Mouse (Mus musculus) kidney, embryonic 14.5 days (tissue): ENCODE measurements around the gene Tlx2. TPM values are rescaled to one million over a fixed set of nuclear protein-coding genes. Genes with fewer than 3 reads are reported as not detected.

ENCODE experiments used
- ATAC-seq: fragments of 200-750 bp; cut with Nextera tagmentation; 2 replicates; pipeline ENCODE4 v1.8.0; 2017; ENCODE audit warnings: moderate number of reproducible peaks, mild to moderate bottlenecking, moderate TSS enrichment, moderate library complexity; ENCODE audit not compliant: low FRiP score, low TSS enrichment
- H3K27ac ChIP-seq: fragments of 300-500 bp; sonication (generic); 2 replicates; pipeline ENCODE4 v1.5.1; 2014; ENCODE audit warnings: low read depth, mild to moderate bottlenecking, low read length, moderate library complexity, mixed read lengths
- H3K27me3 ChIP-seq: fragments of 300-500 bp; sonication (generic); 2 replicates; pipeline ENCODE4 v1.6.1; 2014; ENCODE audit warnings: mild to moderate bottlenecking, low read length; ENCODE audit not compliant: control insufficient read depth, insufficient read depth
- H3K36me3 ChIP-seq: fragments of 300-500 bp; sonication (generic); 2 replicates; pipeline ENCODE4 v1.6.1; 2014; ENCODE audit warnings: low read length, mixed read lengths; ENCODE audit not compliant: control insufficient read depth, insufficient read depth
- H3K4me1 ChIP-seq: fragments of 300-500 bp; sonication (generic); 2 replicates; pipeline ENCODE4 v1.6.1; 2014; ENCODE audit warnings: low read length, mixed read lengths; ENCODE audit not compliant: control insufficient read depth, insufficient read depth
- H3K4me2 ChIP-seq: fragments of 300-500 bp; sonication (generic); replicated peaks from 2 replicates; pipeline ENCODE4 v1.6.1; 2014; ENCODE audit warnings: low read depth, mild to moderate bottlenecking, low read length
- H3K4me3 ChIP-seq: fragments of 300-500 bp; sonication (generic); 2 replicates; pipeline ENCODE4 v1.5.1; 2014; ENCODE audit warnings: mild to moderate bottlenecking, low read length
- H3K9ac ChIP-seq: fragments of 300-500 bp; sonication (generic); 2 replicates; pipeline ENCODE4 v1.6.1; 2014; ENCODE audit warnings: low read depth, mild to moderate bottlenecking, low read length, moderate library complexity
- H3K9me3 ChIP-seq: fragments of 300-500 bp; sonication (generic); 2 replicates; pipeline ENCODE4 v1.6.1; 2016; ENCODE audit warnings: low read length; ENCODE audit not compliant: control insufficient read depth
- WGBS: fragments of 180-500 bp; shearing (Covaris S2); extraction: QIAGEN DNeasy Blood & Tissue Kit; methylation state at CpG from one replicate; pipeline ENCODE4 v1.1.7; 2014; 5-methylcytosine and 5-hydroxymethylcytosine counted together
- polyA plus RNA-seq: library from polyadenylated mRNA; unstranded; fragments of >200 nt; fragmentation: Nextera tagmentation; extraction: Ambion mirVana; gene quantifications from 2 replicates; pipeline ENCODE4 v1.2.1, GENCODE M21; 2014

The Tlx2 gene
- polyA plus RNA-seq = not detected in 2 replicates

DNA sequence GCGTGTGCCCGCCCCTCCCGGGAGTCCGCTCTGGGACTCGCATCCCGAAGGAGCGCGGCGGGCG, at the start of gene Tlx2:
Tlx2 (minus strand) TSS at position 47 of the 64 bp plus-strand sequence.
- H3K4me2 ChIP-seq = peak within 1 kb of the TSS; percentile 43
- no peaks in the 10 kb centered on the region for H3K9me3 ChIP-seq
- 0 out of 2 replicates have a peak within 1 kb of the TSS, but pooled peaks have one; percentile 18 for H3K9ac ChIP-seq
- H3K36me3 ChIP-seq = no peaks in the 10 kb centered on the region
- H3K27ac ChIP-seq = no peak within 1 kb of the TSS
- 1% methylated on average over 10 of the region's 10 CpGs for WGBS
- peaks cover 14% of the 10 kb centered on the region for H3K4me1 ChIP-seq
- H3K4me3 ChIP-seq = peak within 1 kb of the TSS; percentile 33
- ATAC-seq = no peak
- H3K27me3 ChIP-seq = peaks cover 93% of the 10 kb centered on the region

DNA sequence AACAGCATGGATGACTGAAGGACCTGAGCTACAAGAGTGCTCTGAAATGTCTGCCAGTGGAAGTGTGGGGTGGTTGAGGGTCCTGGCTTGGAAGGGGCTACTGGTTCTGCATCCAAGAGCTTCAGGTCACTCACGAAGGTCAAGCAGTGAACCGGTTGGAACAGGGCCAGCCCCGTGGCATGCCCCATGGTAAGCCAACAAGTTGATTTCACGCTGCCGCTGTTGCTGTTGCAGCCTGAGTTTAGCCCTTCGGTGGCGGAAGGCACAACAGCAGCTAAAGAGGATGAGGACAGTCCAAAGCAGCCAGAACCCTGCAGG, 49.6 kb upstream of the Tlx2 start:
- peaks cover 44% of the 10 kb centered on the region for H3K4me1 ChIP-seq
- 79% methylated on average over 7 of the region's 7 CpGs for WGBS
- H3K27ac ChIP-seq = 0 out of 2 replicates have a peak overlapping the region, but pooled peaks have one; percentile 94
- H3K9ac ChIP-seq = 0 out of 2 replicates have a peak overlapping the region, but pooled peaks have one; percentile 76
- H3K4me3 ChIP-seq = peak overlapping the region; percentile 70; the same call in 1 of the 2 replicates
- ATAC-seq = no peak
- no peaks in the 10 kb centered on the region for H3K27me3 ChIP-seq
- peaks cover 32% of the 10 kb centered on the region for H3K36me3 ChIP-seq
- H3K9me3 ChIP-seq = no peaks in the 10 kb centered on the region
- H3K4me2 ChIP-seq = peak overlapping the region; percentile 68

DNA sequence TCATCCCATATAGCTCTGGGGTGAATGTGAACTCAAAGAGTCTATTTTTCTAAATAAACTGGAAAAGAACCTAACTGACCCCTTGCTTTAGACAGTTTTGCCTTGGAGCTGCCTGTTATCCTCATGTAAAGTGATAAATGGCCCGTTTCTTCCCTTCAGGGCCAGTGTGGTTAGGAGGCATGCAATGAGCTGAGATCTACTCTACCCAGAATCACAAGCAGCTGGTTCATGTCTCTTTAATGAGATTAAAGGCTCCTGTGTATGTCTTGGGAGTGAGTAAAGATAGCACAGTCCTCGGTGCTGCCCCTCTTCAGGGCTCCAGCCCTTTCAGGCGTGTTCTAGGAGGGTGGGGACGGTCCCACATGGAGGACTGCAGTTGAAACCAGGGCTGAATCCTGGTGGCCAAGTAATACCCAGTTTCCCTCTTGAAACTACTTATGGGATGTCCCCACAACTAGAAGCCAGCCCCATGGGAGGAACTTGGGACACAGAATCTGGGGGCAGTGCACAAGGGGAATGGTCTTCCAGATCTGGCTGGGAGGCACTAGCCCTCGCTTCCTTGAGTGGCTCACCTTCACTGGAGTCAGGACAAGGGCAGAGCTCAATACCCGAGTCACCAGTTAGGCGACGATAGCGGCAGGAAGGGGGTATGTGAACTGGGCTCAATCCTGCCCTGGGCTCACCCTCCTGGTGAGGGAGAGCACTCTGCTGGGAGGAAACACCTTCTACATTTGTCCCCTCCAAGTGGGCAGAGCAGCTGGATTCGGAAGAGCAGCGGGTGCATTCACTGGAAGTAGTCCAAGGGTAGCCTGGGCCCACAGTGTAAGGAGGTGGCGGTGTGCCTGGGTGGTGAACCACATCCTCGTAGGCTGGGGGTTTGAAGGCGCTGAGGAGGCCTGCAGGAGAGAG, 49.0 kb upstream of the Tlx2 start:
- Histone ChIP-seq H3K36me3 (peaks cover 32% of the 10 kb centered on the region), H3K4me3 (no peak overlapping the region), H3K4me1 (peaks cover 45% of the 10 kb centered on the region)

DNA sequence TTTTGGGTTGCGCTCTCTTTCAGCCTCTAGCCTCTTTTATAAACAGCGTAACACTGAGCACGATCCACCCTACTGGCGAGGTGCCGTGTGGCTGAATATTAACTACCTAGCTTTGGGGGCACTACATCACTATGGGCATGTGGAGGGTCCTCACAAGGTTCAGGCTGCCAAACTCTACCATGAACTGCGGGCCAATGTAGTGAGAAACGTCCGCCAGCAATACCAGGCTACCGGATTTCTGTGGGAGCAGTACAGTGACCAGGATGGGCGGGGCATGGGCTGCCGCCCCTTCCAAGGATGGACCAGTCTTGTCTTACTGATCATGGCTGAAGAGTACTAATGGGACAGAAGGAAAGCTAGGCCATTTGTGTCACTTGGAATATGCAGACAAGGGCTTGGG, 48.3 kb upstream of the Tlx2 start:
- no peaks in the 10 kb centered on the region for H3K9me3 ChIP-seq
- H3K9ac ChIP-seq = no peak overlapping the region
- no peaks in the 10 kb centered on the region for H3K27me3 ChIP-seq
- H3K36me3 ChIP-seq = peaks cover 32% of the 10 kb centered on the region
- no peak overlapping the region for H3K4me2 ChIP-seq
- H3K27ac ChIP-seq = no peak overlapping the region
- 83% methylated on average over 11 of the region's 11 CpGs for WGBS
- H3K4me3 ChIP-seq = no peak overlapping the region
- peaks cover 40% of the 10 kb centered on the region for H3K4me1 ChIP-seq
- no peak for ATAC-seq

More for the DNA sequence above, 49.0 kb upstream of the Tlx2 start:
- Histone ChIP-seq H3K27me3 (no peaks in the 10 kb centered on the region), H3K9ac (peak overlapping the region; percentile 34; the same call in 1 of the 2 replicates), H3K4me2 (peak overlapping the region; percentile 68; the same call in 1 of the 2 replicates), H3K27ac (no peak overlapping the region), H3K9me3 (no peaks in the 10 kb centered on the region)
- WGBS = 74% methylated on average over 14 of the region's 14 CpGs
- ATAC-seq = no peak

DNA sequence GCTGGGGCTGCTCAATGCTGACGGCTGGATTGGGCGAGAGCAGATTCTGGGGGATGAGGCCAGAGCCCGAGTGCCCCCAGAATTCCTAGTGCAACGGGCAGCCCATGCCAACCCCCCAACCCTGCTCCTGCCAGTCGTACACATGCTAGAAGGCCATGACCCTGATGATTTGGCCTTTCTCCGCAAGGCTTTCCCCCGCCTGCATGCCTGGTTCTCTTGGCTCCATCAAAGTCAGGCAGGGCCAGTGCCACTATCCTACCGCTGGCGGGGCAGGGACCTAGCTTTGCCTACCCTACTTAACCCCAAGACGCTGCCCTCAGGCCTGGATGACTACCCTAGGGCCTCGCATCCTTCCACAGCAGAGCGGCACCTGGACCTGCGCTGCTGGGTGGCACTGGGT, 47.5 kb upstream of the Tlx2 start:
- H3K27ac ChIP-seq = no peak overlapping the region
- no peaks in the 10 kb centered on the region for H3K9me3 ChIP-seq
- no peak overlapping the region for H3K9ac ChIP-seq
- no peaks in the 10 kb centered on the region for H3K27me3 ChIP-seq
- WGBS = 85% methylated on average over 13 of the region's 13 CpGs
- H3K36me3 ChIP-seq = peaks cover 32% of the 10 kb centered on the region
- ATAC-seq = no peak
- H3K4me2 ChIP-seq = no peak overlapping the region
- no peak overlapping the region for H3K4me3 ChIP-seq
- peaks cover 33% of the 10 kb centered on the region for H3K4me1 ChIP-seq

DNA sequence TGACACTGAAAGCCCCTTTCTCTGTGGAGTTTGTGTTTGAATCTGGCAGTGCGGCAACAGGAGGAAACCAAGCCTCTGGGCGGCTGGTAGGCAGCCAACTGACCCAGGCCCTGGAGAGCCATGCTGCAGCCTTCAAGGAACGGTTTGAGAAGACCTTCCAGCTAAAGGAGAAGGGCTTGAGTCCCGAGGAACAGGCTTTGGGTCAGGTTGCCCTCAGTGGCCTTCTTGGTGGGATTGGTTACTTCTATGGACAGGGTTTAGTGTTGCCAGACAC, 47.0 kb upstream of the Tlx2 start:
- ATAC-seq = no peak
- Histone ChIP-seq H3K4me1 (peaks cover 28% of the 10 kb centered on the region), H3K36me3 (peaks cover 32% of the 10 kb centered on the region), H3K4me3 (0 out of 2 replicates have a peak overlapping the region, but pooled peaks have one; percentile 4), H3K4me2 (no peak overlapping the region), H3K9ac (0 out of 2 replicates have a peak overlapping the region, but pooled peaks have one; percentile 93), H3K9me3 (no peaks in the 10 kb centered on the region), H3K27me3 (no peaks in the 10 kb centered on the region), H3K27ac (no peak overlapping the region)
- WGBS = 88% methylated on average over 4 of the region's 4 CpGs

DNA sequence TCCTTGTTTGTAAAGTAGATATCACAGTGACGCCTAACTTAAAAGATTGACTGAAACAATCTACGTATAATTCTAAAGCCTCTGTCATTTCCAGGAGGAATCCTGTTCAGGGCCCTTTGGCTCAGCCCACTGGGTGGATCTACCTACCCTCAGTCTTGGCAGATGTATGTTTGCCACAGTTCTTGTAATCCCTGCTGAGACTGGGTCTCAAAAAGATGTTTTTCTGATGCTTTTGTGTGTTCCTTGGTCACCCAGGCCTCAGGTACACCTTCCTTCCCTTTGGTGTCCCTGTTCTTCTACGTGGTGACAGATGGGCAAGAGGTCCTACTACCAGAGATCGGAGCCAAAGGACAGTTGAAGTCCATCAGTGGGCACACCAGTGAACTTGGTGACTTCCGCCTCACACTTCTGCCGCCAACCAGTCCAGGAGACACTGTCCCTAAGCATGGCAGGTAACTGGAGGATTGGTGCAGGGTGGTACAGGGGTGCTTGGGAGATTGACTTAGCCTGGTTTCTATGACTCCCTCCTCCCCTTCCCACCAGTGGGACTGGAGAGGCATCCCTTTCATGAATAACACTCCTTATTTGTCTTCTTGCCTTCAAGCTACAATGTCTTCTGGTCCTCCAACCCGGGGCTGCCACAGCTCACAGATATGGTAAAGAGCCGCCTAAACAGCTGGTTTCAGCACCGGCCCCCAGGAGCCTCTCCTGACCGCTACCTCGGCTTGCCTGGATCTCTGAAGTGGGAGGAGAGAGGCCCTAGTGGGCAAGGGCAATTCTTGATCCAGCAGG, 46.5 kb upstream of the Tlx2 start:
- H3K36me3 ChIP-seq = peaks cover 32% of the 10 kb centered on the region
- H3K4me2 ChIP-seq = peak overlapping the region; percentile 95
- no peak for ATAC-seq
- peak overlapping the region; percentile 69 for H3K4me3 ChIP-seq
- peaks cover 28% of the 10 kb centered on the region for H3K4me1 ChIP-seq
- no peaks in the 10 kb centered on the region for H3K9me3 ChIP-seq
- WGBS = 72% methylated on average over 11 of the region's 11 CpGs
- 0 out of 2 replicates have a peak overlapping the region, but pooled peaks have one; percentile 84 for H3K27ac ChIP-seq
- H3K9ac ChIP-seq = peak overlapping the region; percentile 93
- H3K27me3 ChIP-seq = no peaks in the 10 kb centered on the region

DNA sequence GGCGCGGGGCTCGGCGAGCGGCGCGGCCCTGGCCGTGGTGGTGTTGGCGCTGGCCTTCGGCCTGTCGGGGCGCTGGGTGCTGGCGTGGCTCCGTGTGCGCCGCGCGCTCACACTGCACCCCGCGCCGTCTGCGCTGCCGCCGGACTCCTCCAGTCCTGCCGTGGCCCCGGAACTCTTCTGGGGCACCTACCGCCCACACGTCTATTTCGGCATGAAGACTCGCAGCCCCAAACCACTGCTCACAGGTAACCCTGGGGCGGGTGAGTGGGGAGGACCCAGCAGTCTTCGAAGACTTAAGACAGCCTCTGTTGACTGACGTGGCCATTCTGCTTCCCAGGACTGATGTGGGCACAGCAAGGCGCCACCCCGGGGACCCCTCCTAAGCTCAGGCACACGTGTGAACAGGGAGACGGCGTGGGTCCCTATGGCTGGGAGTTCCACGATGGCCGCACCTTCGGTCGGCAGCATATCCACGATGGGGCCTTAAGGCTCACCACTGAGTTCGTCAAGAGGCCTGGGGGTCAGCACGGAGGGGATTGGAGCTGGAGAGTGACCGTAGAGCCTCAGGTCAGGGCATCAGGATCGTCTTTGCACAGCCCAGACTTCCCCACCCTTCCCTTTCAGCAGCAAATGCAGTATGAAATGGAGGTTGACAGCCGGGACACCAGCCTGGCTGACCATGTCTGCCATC, 45.7 kb upstream of the Tlx2 start:
- H3K4me3 ChIP-seq = peak overlapping the region; percentile 69
- no peaks in the 10 kb centered on the region for H3K27me3 ChIP-seq
- WGBS = 2% methylated on average over 41 of the region's 48 CpGs
- H3K36me3 ChIP-seq = peaks cover 37% of the 10 kb centered on the region
- H3K9me3 ChIP-seq = no peaks in the 10 kb centered on the region
- H3K4me2 ChIP-seq = peak overlapping the region; percentile 95
- H3K27ac ChIP-seq = peak overlapping the region; percentile 84; the same call in 1 of the 2 replicates
- no peak; the same call in 1 of the 2 replicates for ATAC-seq
- H3K9ac ChIP-seq = peak overlapping the region; percentile 93
- peaks cover 28% of the 10 kb centered on the region for H3K4me1 ChIP-seq
